Mouse (Mus musculus): ENCODE measurements around the gene Frs2. TPM values are rescaled to one million over a fixed set of nuclear protein-coding genes. Genes with fewer than 3 reads are reported as not detected.

Gene Frs2
- total RNA-seq, 2 experiments from 2014 or later = 16.2 to 17.7 TPM

DNA sequence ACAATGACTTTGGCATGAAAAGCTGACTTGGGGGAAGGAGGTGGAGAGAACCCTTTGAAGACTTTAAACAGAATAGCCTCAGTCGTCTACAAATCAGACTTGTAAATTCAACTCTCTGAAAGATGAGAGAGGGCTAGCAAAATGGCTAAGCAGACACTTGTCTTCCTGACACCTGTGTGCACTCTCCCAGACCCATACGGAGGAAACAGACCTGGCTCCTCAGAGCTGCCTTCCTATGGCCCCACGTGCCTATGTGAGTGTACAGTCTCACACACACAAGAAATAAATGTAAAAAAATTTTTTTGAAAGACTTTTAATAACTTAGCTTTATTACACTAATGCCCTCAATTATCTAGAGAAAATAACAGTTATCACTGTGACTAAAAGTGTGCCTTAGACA is 41.6 kb downstream of the Frs2 start:
- intact Hi-C loops (cut with DNase I) = no loop called here
- DNase-seq = no peak

DNA sequence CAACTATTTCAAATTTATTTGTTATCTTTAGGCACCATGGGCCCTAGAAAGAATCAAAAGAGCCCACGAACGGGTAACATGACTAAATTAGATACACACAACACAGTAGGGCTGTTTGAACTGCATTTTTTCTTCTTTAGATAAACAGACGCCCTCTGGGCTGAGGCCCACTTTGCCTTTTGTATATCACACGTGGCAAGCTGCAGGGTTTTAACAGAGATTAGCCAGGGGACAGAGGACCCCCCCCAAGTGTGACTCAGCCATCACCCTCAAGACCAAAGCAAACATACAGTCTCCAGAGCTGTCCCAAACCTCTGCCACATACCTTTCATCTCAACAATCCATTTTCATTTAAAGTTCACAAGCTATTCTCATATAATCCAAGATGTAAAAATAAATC is 42.1 kb downstream of the Frs2 start:
- intact Hi-C loops (cut with DNase I) = no loop called here
- DNase-seq = no peak

DNA sequence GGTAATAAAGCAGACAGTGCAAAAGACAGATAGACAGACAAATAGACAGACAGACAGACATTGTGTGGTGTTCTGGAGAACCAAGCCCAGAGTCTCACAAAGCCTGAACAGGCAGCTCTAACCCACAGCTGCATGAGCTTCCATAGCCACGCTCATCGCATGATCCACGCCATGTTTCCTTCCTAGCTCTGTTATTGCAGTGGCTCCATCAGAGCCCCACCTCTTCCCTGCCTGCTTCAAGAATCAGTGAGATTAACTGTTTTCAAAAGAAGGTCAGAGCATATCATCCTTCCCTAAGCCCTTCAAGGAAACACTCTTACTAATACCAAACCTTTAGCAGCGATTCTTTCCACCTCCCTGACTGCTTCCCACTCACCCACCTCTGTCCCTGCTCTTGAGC is 43.3 kb downstream of the Frs2 start:
- no peak for DNase-seq
- intact Hi-C loops (cut with DNase I) = no loop called here

DNA sequence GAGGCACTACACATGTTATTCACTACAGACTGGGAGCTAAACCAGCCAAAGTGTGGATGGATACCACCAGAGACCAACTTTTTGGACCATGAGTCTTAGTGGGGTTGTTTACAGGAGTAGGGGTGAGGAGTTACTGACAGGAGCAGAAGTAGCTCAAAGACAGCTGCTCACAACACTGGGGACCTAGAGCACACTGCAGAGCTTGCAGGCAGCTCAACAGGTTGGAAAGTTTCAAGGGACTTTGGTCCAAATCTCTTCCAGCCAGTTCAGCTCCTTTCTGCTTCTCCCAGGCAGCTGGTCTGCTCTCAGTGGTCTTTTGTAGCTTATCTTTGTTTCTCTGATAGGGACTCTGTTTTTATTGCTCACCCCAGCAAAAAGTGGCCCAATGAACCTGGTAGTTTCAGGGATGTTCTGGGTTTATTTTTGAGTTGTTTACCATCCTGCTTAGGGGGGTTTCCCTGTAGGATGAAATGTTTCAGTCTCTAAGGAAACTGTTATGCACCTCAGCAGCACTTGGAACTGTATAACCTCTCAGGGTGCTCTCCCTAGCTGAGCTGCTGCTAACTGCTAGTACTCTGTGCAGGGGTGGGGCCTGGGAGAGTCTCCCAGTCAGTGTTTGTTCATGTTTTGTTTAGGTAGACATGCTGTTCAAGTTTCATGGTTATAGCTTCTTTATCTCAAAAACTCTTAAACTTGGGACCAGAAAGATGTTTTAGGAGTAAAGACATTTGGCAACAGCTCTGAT is 44.3 kb downstream of the Frs2 start:
- no peak for DNase-seq
- intact Hi-C loops (cut with DNase I) = no loop called here

DNA sequence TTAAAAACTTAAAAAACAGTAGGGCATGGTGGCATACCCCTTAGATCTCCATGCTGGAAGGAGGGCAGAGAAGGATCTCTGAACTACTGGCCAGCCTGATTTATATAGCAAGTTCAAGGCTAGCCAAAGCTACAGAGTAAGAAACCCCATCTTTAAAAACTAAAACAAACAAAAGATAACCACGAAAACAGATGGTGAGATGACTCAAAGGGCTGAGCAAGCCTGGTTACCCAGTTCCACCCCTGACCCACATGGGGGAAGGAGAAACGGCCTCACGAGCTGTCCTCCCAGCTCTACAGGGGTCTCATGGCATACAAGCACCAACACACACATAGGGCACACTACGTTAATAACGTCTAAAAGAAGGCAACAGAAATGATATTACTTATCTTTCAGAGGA is 48.2 kb downstream of the Frs2 start:
- intact Hi-C loops (cut with DNase I) = no loop called here
- DNase-seq = no peak

DNA sequence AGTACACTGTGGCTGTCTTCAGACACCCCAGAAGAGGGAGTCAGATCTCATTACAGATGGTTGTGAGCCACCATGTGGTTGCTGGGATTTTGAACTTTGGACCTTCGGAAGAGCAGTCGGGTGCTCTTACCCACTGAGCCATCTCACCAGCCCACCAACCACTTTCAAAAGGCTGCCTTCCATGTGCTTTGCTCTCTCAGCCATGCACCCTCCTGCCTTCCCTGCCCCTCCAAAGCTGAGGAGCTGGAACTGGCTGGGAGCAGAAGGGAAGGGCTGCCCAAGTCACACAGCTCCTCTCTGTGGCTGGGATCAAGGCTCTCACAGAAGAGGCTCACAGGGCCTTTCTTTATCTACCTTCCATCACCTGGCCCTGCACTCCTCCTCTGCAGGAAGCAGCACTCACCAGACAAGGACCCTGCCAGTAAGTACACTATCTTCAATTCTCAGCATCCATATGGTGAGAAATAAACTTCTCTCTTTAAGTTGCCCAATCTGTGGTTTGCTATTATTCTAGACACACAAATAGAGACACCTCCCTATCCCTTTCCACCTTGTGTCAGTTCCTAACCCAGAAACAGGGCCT is 51.1 kb downstream of the Frs2 start:
- intact Hi-C loops (cut with DNase I) = no loop called here
- no peak for DNase-seq

DNA sequence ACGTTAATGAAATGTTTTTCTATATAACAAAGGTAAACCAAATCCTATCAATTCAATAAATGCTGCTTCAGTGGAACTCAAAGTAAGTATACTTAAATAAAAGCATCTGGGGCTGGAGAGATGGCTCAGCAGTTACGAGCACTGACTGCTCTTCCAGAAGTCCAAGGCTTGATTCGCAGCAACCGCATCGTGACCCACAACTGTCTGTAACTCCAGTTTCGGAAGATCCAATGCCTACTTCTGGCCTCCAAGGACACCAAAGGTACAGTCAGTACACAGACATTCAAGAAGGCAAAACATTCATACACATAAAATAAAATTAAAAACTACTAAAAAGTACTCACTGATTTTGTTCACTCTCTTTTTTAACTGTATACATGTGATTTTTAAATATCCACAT is 52.2 kb downstream of the Frs2 start:
- intact Hi-C loops (cut with DNase I) = no loop called here
- DNase-seq = no peak

DNA sequence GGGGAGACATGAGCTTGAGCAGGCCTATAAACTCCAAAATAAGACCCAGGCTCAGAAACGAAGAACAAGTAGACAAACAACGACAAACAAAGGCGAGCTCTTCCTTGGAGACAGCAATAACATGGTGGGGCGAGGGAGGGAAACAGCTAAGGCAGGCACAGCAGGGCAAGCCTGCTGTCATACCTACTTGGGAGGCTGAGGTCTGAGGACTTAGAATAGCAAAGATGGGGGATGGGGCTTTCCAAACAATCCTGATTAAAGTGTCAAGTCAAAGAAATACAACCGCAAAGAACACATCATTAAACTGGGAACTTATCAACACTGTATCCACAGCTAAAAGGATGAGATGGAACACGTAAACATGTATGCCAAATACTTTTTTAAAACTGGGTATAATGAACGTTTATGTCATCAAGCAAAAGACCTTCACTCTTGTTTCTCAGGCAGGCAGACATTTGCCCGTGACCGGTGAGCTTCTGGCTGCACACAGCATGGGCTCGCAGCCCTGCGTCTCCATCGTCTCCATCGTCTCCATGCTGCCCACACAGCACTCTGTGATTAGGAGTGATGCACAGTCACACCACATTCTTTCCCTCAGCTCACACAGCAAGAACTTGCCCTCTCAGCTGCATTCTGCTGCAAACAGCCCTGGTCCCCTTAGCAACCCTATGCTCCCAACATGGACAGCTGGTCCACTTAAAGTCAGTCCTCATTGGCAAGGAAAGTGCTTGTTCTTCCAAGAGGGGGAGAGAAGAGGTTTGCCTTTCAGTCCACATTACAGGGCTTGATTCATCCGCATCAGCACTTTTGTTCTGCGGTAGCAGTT is 53.6 kb downstream of the Frs2 start:
- intact Hi-C loops (cut with DNase I) = no loop called here
- peak in 1 of 2 experiments; percentile 33 for DNase-seq

DNA sequence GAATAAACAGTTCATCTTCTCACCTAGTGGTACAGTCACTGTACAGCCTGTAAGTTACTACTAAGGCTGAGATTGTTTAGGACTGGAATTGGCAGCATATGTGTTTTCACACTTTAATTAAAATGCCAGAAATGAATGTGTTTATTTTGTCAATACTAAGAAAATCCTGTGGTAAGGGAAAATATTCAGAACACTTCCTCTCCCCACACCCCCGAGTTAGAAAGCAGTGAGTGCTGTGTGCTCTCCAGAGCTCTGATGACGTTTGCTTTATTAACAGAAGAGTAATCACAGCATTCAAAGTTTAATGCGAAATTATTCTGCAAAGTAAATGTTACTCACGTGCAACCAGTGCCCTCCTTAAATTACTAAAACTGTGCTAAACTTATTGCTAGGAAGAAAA is 58.7 kb downstream of the Frs2 start:
- intact Hi-C loops (cut with DNase I) = no loop called here
- DNase-seq = no peak

DNA sequence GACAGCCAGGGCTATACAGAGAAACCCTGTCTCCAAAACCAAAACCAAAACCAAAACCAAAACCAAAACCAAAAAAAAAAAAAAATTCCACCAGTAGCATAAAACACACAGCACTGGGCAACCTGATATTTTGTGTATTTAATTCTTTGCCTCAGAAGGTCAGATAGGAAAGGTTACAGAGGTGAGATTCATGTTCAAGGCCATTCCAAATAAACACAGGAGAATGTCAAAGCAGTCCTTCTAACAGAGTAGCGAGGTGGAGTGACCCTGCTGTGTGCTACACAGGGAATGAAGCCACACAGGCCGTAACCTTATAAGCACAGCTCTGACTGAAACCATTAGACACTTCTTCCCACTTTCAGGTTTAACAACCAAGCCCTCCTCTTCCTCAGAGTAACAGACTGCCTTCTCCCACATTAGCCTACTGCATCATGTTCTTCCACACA is 66.4 kb downstream of the Frs2 start:
- no peak for DNase-seq
- intact Hi-C loops (cut with DNase I) = no loop called here

DNA sequence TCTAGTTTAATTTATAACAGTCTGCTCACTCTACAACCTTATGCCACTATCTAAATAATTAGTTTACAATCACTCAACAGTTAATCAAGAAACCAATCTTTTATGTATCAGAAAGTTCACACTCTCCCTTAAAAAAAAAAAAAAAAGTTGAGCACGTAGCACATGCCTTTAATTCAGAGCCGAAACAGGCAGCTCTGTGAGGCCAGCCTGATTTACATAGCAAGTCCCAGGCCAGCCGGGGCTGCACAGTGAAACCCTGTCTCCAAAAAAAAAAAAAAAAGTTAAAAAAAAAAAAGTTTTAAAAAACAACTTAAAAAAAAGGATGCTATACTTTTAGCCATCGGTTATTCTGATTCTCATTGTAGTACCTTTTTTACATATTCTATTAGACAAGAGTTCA is 67.0 kb downstream of the Frs2 start:
- DNase-seq = no peak
- intact Hi-C loops (cut with DNase I) = no loop called here

DNA sequence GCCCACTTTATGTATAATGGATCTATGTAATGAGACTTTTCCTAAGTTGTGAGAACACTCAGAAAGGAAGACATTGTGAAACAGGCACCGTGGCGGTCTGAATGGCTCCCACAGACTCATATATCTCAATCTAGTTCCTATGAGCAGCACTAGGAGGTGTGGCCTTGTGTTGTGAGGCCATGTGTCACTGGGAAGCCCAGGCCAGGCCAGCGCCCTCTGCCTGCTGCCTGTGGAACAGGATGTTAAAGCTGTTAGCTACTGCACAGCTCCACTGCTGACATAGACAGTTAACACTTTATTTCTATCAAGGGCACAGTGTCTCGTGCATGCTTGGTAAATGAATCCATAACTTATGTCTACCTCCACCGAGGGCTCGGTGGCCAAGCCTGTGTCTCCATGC is 70.0 kb downstream of the Frs2 start:
- no peak for DNase-seq
- intact Hi-C loops (cut with DNase I) = no loop called here

DNA sequence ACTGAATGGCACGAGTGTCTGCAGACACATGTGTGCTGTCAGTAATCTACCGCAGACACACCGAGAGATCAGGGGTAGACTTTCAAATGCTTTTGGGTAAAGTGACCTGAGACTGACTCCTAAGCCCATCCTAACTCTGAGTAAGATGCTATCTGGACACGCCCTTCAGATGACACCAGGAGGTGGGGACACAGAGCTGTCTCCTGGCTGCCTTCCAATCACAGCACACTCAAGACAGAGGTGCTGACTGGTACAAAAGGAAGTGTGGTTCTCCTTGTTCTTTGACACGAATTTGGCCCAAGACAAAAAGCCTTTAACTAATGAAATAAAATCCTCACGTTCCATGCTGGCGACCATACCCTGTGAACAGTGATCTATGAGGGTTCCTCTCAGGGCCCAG is 75.2 kb downstream of the Frs2 start:
- DNase-seq = no peak
- intact Hi-C loops (cut with DNase I) = no loop called here

DNA sequence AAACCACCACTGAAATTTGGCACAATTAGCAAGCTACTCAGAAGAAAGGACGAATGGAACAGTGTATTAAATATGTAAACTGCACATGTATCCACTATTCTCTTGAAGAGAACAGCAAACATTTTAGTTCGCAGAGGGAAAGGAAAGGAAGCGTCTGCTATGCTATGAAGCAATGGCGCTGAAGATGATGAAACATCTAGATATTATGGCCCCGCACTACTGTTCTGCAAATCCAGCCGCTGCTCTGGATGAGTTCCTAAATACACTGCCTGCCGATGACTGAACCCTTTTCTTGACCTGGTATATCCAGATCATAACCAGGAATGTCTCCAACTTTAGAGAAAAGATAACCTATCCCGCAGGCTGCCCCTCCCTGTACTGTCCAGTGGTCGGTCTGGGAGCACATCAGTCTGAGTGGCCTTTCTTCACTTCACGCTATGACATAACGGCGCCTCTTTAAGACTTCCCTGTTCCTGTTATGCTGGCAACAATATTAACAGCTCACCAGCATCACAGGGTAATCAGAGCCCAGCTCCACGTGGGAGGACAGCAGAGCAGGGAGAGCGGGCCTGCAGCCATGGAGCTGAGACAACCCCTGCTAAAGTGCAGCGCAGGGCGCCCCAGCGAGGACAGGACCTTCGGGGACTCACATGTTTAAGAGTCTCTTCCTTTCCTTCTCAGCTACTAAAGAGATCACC is 76.0 kb downstream of the Frs2 start:
- no peak for DNase-seq
- intact Hi-C loops (cut with DNase I) = no loop called here

DNA sequence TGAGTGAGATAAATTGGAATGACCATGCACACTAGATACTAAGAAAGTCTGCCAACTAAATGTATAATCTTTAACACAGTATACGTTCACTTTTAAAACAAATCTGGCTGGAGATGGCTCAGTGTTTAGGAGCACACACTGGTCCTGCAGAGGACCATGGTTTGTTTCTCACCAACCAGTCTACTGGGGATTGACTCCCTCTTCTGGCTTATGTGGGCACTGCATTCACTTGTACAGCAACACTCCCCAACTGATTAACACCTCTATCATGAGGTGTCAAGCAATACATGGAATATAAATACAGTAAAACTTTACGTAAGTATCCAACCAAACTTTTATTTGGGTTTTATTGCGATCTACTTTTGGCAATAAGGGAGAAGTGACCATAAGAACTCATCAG is 79.2 kb downstream of the Frs2 start:
- no peak for DNase-seq
- intact Hi-C loops (cut with DNase I) = loop anchor here (10.0 kb wide), 1 partner anchor 306 kb away; no protein-coding TSS in a partner anchor

DNA sequence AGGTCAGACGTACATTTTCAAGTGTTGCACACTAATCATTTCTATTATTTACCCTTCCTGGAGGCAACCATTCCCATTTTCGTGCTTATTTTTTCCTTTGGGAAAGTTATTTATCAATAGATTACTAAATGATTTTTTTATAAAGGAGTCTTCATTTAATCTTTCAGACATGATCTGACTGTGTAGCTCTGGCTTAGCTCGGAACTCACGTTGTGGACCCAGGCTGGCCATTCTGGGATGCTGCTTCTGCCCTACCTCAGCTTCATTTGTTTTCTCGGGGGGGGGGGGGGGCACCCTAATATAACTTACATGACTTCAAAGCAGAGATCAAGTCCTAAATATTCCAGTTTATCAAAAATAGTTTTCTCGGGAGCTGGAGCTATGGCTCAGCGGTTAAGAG is 84.3 kb downstream of the Frs2 start:
- DNase-seq = no peak
- intact Hi-C loops (cut with DNase I) = loop anchor here (10.0 kb wide), 1 partner anchor 311 kb away; no protein-coding TSS in a partner anchor

DNA sequence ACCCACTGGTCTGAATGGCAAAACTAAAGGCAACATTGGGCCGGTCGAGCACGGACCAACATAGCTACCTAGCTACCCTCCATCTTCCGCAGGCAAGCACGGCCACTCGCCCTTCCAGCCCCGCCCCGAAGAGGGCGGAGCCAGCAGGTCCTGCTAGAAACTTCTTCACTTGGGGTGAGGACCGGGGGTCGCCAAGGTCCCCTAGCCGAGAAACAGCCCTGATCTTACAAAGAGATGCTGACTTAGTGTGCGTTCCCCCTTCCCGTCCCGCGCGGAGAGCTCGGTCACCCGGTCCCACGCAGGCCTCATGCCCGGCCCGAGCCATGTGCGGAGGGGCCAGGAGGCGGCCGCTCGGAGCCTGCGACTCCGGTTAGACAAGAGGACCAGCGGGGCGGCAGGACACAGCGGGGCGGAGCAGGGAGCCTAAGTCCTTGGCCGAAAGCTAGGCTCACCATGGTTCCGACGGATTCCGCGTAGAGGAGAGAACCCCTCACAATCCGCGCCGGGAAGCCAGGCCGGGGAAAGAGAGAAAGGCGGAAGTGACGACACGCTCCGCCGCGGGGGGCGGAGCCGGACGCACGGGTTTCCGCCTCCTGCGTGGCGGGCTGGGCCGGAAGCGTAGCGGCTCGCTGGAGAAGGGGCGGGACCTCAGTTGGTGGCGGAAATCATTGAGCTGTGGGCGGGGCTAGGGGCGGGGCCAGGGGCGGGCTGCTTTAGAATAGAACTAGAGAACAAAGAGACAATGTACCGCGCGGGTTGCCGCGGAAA is 84.9 kb downstream of the Frs2 start, which contains the start of gene Cct2:
Gene Cct2 (minus strand): TSS at position 561 of the 768 bp plus-strand sequence.
- intact Hi-C loops (cut with DNase I) = loop anchor here (2.0 to 10.0 kb wide), 2 partner anchors 85 to 311 kb away; partner anchors contain the start of gene Frs2
- peak; percentile 89 for DNase-seq

DNA sequence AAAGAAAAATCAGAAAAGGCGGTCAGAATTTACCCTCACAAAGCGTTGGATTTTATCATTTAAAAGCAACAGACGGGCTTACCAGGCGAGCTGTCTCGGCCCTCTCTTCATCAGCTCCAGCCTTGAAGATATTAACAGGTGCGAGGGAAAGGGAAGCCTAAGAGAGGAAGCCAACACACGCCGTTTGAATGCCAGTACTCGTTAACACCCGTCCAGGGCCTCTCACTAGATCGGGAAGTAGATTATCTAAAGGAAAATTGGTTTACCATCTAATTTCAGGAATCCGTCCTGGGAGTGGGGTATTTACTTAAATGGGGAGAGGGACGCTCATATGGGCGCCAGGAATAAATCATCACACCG is 85.5 kb downstream of the Frs2 start:
- no peak for DNase-seq
- intact Hi-C loops (cut with DNase I) = loop anchor here (2.0 to 10.0 kb wide), 2 partner anchors 86 to 312 kb away; partner anchors contain the start of gene Frs2

DNA sequence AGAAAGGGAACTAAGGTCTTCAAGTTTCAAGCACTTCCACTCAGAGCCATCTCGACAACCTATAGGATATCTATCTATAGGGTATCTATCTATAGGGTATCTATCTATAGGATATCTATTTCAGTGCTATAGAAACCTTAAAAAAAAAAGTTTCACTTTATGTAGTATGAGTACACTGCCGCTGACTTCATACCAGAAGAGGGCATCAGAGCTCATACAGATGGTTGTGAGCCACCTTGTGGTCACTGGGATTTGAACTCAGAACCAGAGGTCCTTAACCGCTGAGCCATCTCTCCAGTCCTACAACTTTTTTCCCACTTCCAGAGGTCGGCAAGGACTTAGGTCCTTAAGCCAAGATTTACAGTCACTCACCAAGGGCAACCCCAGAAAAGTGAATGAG is 92.7 kb downstream of the Frs2 start:
- DNase-seq = no peak
- intact Hi-C loops (cut with DNase I) = loop anchor here (2.0 kb wide), 1 partner anchor 155 kb away; no protein-coding TSS in a partner anchor

All from heart, postnatal 36 days (tissue).